Mouse (Mus musculus) spleen, adult 2 months (tissue): Measurements from ENCODE around the gene Alx3.

Experiments used
- CTCF ChIP-seq: fragments of 200-500 bp; IDR thresholded peaks from 2 replicates; pipeline ENCODE4 v1.5.1; 2011; ENCODE audit warnings: mild to moderate bottlenecking, inconsistent platforms; ENCODE audit not compliant: insufficient read depth, insufficient read length, insufficient replicate concordance; ENCODE audit errors: extremely low read depth
- POLR2A ChIP-seq: fragments of 200-500 bp; IDR thresholded peaks from 2 replicates; pipeline ENCODE4 v1.6.1; 2011; ENCODE audit warnings: low read depth, low read length, inconsistent platforms

GRCm38 (mm10) chr3:107595938-107596461, 1.2 kb downstream of the Alx3 start:
- TF ChIP-seq POLR2A (no peak), CTCF (no peak)
